20 mouse cellular contexts compared by ENCODE assay signal in genomic region chr12:56299610-56300009, GRCm38 (mm10).
"Had no signal": no experiment of that assay in that cellular context is flagged by ENCODE, and none has a peak within 500 bp of the region (broad histone marks: within the 10 kb centered on the region; RNA-seq: fewer than 3 reads in every experiment).

No protein-coding gene starts in this region.

- ATAC-seq: hindbrain, postnatal 0 days; liver, embryonic 12.5 days; midbrain, embryonic 15.5 days had no signal

- H3K27me3 ChIP-seq: midbrain, embryonic 15.5 days; stomach, embryonic 15.5 days had no signal

- H3K9ac ChIP-seq: kidney, embryonic 15.5 days; limb, embryonic 13.5 days; liver, embryonic 12.5 days; liver, embryonic 15.5 days; midbrain, embryonic 12.5 days; midbrain, embryonic 15.5 days; neural tube, embryonic 12.5 days; neural tube, embryonic 15.5 days; stomach, embryonic 15.5 days had no signal

- H3K9me3 ChIP-seq: kidney, embryonic 15.5 days; limb, embryonic 10.5 days; limb, embryonic 13.5 days; liver, embryonic 12.5 days; liver, embryonic 15.5 days; midbrain, embryonic 12.5 days; midbrain, embryonic 15.5 days; neural tube, embryonic 12.5 days; neural tube, embryonic 15.5 days; stomach, embryonic 15.5 days had no signal

- H3K4me2 ChIP-seq: kidney, embryonic 15.5 days; limb, embryonic 13.5 days; liver, embryonic 12.5 days; liver, embryonic 15.5 days; midbrain, embryonic 12.5 days; midbrain, embryonic 15.5 days; neural tube, embryonic 12.5 days; neural tube, embryonic 15.5 days; stomach, embryonic 15.5 days had no signal

- H3K27ac ChIP-seq: hindbrain, postnatal 0 days; kidney, embryonic 15.5 days; limb, embryonic 10.5 days; limb, embryonic 13.5 days; liver, embryonic 12.5 days; liver, embryonic 15.5 days; macrophage; midbrain, embryonic 12.5 days; midbrain, embryonic 15.5 days; neural tube, embryonic 12.5 days; neural tube, embryonic 15.5 days; stomach, embryonic 15.5 days had no signal

- H3K4me3 ChIP-seq: kidney, embryonic 15.5 days; limb, embryonic 10.5 days; limb, embryonic 13.5 days; liver, embryonic 12.5 days; liver, embryonic 15.5 days; midbrain, embryonic 12.5 days; midbrain, embryonic 15.5 days; neural tube, embryonic 12.5 days; neural tube, embryonic 15.5 days; stomach, embryonic 15.5 days had no signal

- H3K36me3 ChIP-seq: kidney, embryonic 15.5 days; limb, embryonic 10.5 days; limb, embryonic 13.5 days; liver, embryonic 12.5 days; liver, embryonic 15.5 days; midbrain, embryonic 12.5 days; midbrain, embryonic 15.5 days; neural tube, embryonic 12.5 days; neural tube, embryonic 15.5 days; stomach, embryonic 15.5 days had no signal

- H3K4me1 ChIP-seq: liver, embryonic 12.5 days; liver, embryonic 15.5 days had no signal

- DNase-seq: kidney, postnatal 14 days; kidney, postnatal 4 days; liver; lung, adult 18-20 months; right cerebral cortex, adult 18-20 months; right cerebral cortex, postnatal 14 days; right cerebral cortex, postnatal 4 days; thymus, postnatal 25 days had no signal
